Mouse (Mus musculus): ENCODE measurements at regions not wholly inside any gene's neighbourhood (a gene's known extent, or its start where the extent isn't known, plus 50 kb on each side); places are given as distances from the start of the nearest gene placed in this dataset.

DNA sequence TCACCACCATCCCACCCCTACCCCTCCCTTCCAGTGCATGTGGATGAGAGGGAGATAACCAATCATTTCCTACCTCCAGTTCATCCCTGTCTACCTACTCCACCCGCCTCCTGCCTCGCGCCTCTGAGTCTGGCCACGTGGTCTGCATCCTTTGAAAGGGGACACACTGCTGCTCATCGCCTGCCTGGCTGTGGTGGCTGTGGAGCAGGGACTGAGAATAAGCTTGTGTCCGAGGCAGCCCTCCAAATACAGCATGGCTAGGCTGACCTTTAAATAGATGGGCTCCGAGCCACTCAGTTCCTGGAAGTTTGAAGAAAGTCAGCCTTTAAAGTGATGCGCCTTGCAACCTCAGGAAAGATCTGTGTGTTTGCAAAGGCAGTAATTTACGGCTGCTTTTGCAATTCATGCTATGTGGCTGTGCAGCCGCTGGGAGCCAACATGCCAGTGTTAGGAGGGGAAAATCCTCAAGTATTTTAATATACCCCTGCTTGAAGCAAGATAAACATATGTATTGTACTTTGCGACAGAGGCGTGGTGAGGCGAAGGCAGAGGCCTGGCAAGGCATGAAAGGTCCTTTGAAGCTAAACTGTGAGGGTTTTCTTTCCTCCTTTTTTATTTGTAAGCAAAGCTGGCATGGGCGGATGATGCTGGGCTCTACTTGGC is 1214.3 kb upstream of the A1bg start:
- TF ChIP-seq CTCF (IDR thresholded peaks at IDR 0.05; ENCODE audit: extremely low read depth, insufficient read length, insufficient replicate concordance, low read depth, low read length) (no peak), POLR2A (IDR thresholded peaks at IDR 0.05; ENCODE audit: low read depth, low read length) (no peak)

All from small intestine, adult 2 months (tissue).